Mouse (Mus musculus): ENCODE measurements around the gene Rps18.
A peak's percentile ranks its signal among the peaks of the same experiment; 100 is the strongest.
"Not testable (repeated sequence)": the region's sequence is repeated elsewhere in the genome, so short reads cannot be mapped to it uniquely, and the experiment has no call there.

Gene Rps18

DNA sequence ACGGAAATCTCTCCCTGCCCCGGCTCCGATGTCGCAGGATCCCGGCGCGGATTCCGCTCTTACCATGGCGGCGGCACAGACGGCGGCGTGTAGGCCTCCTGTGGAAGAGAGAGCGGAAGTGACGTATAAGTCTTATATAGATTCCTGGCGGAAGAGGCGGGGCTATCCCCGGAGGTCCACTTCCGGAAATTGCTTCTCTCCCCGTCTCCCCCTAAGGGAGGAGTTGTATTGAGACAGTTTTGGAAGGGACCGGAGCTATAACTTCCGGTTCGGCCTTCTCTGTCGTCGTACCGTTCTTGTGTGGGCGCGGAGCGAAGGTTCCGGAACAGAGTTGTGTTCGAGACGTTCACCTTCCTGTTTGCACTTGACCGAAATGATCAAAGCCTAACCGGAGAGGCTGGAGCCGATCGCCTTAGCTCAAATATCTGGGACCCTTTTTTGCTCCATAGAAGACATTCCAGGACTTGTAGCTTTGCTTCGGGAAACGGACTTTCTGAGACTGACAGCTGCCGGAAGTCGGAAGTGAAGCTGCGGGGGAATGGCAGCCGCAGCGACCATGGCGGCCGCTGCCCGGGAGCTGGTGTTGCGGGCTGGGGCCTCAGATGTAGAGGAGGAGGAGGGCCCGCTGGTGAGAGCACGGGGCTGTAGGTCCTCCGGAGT lies at the start of gene Rps18, which contains the start of gene Vps52:
Rps18 (minus strand) TSS at position 447 of the 660 bp plus-strand sequence.
Vps52 (plus strand) TSS at position 258 of the 660 bp plus-strand sequence.
- peak; percentile 93 for DNase-seq (ENCODE audit: extremely low spot score, low spot score)

- peak; percentile 76 for DNase-seq (ENCODE audit: extremely low spot score, low spot score)
Observed at GRCm38 (mm10) chr17:34003426-34003825, 47.6 kb upstream of the Rps18 start.

DNA sequence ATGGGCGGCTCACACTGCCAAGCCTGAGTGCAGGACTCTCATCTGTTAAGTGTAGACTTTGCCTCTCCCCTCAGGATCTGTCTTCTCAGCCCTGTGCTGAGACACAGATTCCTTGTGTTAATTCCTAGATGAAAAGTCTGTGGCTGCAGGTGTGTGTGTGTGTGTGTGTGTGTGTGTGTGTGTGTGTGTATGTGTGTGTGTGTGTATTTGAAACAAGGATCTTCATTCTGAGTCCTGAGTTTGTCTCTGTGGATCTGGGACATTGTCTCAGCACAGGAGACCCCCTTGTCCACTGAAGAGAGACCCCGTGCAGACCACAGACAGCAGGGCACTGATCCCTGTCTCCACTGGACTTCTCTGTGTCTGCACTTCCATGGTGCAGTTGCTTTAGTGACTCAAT lies 45.0 kb upstream of the Rps18 start:
- DNase-seq (ENCODE audit: extremely low spot score, low spot score) = not testable (repeated sequence)

DNA sequence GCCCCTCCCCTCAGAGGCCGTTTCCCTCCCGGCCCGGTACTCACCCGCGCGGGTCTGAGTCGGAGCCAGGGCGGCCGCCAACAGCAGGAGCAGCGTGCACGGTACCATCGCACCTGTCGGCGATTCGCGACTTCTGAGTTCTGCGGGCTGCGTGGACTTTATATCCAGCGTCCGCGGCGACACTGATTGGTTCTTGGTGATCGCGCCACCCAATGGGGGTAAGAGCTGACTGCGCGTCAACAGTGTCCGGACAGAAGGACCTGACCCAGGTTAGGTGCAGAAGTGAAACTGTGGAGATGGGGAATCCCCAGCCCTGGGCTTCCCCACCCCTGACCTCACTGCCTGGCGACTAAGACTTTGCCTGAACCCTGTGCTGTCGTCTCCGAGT lies 44.3 kb upstream of the Rps18 start, which contains the start of gene H2-K1:
H2-K1 (minus strand) TSS at position 198 of the 388 bp plus-strand sequence.
- no peak for DNase-seq (ENCODE audit: extremely low spot score, low spot score)

DNA sequence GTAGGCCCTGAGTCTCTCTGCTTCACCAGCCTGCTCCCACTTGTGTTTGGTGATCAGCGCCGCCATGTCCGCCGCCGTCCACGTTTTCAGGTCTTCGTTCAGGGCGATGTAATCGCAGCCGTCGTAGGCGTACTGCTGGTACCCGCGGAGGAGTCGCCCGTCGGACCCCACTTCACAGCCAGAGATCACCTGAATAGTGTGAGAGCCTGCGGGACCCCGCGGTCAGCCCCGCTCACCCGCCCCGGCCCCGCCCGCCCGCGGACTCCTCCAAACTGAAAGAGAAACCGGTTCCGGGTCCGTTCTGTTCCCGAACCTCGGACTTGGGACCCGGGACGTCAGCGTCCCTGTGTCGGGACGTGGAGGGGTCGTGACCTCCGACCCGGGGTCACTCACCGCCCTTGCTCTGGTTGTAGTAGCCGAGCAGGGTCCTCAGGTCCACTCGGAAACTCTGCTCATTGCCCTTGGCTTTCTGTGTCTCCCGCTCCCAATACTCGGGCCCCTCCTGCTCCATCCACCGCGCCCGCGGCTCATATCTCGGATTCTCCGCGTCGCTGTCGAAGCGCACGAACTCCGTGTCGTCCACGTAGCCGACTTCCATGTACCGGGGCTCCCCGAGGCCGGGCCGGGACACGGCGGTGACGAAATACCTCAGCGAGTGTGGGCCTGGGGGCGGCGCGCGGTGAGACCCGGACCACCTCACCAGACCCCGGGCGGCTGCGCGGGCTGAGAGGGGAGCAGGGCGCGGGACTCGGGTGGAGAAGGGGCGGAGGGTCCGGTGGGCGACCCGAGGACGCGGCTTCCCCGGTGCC lies 43.7 kb upstream of the Rps18 start:
- peak; percentile 59 for DNase-seq (ENCODE audit: extremely low spot score, low spot score)

DNA sequence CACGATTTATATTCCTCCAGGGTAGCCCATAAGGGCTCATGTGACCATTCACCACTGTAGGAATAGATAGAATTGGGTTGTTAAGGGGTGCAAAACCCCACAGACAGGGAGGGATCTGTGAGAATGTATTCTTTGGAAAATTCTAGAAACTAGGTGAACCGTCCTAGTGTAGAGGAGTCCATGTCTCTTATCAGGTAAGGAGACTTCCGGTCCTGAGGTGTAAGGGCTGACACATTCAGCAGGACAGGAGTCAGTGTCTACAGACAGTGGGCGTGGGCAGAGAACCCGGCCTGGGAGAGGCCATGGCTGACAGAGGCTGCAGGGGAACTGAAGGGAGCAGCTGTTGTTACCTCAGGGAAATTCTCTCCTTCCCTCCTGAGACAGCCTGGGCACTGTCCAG lies 42.9 kb upstream of the Rps18 start:
- DNase-seq (ENCODE audit: extremely low spot score, low spot score) = not testable (repeated sequence)

- not testable (repeated sequence) for DNase-seq (ENCODE audit: extremely low spot score, low spot score)
Observed at GRCm38 (mm10) chr17:33997025-33997424, 41.2 kb upstream of the Rps18 start.

DNA sequence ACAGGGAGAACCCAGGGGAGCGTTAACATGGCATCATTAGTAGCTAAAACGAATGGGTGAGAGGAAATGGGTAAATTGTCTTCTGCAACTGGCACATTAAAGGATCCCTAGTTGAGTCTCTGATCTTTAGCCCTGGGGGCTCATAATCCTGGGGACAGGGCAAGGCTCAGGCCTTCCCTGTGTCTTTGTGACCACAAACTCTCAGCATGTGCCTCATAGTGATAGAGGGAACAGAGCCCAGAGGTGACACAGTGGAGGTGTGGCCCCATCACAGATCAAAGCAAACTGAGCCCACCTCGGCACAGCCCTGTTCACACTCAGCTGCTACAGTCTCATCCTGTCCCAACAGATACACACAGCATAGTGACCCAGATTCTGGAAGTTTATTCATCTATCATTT lies 39.9 kb upstream of the Rps18 start:
- no peak for DNase-seq (ENCODE audit: extremely low spot score, low spot score)

- DNase-seq (ENCODE audit: extremely low spot score, low spot score) = no peak
Observed at GRCm38 (mm10) chr17:33994959-33995358, 39.2 kb upstream of the Rps18 start.

DNA sequence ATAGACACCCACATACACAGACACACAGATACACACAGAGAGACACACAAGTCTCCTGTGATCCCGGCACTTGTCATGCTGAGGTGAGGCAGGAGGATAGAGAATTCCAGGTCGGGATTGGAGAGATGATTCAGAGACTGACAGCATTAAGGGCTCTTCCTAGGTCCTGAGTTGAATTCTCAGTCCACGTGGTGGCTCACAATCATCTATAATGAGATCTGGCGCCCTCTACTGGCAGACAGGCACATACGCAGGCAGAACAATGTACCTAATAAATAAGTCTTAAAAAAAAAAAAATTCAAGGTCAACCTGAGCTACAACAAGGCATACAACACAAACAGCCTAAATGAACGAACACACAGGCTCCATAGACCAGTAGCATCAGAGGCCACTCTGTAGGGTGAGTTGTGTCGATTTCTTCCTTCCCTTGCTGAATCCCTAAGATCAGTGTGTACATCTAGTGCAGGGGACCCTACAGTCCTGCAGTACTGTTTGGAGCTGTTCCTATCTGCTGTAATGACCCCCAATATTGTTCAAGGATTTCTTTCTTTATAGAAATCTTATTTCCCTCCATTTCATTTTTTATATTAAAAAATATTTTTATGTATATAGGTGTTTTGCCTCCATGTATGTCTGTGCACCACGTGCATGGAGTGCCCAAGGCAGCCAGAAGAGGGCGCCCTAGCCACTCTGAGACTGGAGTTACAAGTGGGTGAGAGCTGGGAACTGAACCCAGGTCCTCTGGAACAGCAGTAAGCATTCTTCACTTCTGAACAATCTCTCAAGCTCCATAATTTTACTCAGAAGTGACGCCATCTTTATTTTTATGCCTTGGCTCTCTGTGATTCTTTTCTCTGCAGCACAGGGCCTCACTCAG lies 36.2 kb upstream of the Rps18 start:
- DNase-seq (ENCODE audit: extremely low spot score, low spot score) = peak; percentile 61

- DNase-seq (ENCODE audit: extremely low spot score, low spot score) = peak; percentile 62
Observed at GRCm38 (mm10) chr17:33982136-33982535, 26.3 kb upstream of the Rps18 start.

GRCm38 (mm10) chr17:33981192-33981909 lies 25.6 kb upstream of the Rps18 start:
- DNase-seq (ENCODE audit: extremely low spot score, low spot score) = peak; percentile 86

GRCm38 (mm10) chr17:33980181-33981035 lies 24.6 kb upstream of the Rps18 start:
- DNase-seq (ENCODE audit: extremely low spot score, low spot score) = no peak

DNA sequence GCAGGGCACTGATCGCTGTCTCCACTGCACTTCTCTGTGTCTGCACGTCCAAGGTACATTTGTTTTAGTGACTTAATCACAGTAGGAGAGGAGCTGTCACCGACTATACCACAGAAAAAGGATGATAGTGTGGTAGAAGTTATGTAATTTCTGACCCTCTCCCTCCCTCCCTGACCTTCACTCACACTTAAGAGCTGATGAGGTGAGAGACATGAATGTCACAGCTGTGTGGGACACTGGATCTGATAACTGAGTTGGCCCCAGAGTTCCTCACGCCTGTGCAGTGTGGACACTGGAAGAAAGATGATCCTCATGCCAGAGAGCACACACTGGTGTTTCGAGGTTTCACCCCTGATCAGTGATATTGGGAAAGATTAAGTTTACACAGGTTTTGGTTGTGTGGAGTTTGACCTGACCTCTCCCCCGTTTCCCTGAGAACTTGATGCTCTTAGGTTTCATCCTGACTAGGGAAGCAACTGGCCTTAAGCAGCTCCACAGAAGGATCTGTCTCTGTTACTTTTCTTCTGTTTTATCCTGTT lies 23.8 kb upstream of the Rps18 start:
- DNase-seq (ENCODE audit: extremely low spot score, low spot score) = no peak

GRCm38 (mm10) chr17:33978631-33979031 lies 22.8 kb upstream of the Rps18 start:
- no peak for DNase-seq (ENCODE audit: extremely low spot score, low spot score)

DNA sequence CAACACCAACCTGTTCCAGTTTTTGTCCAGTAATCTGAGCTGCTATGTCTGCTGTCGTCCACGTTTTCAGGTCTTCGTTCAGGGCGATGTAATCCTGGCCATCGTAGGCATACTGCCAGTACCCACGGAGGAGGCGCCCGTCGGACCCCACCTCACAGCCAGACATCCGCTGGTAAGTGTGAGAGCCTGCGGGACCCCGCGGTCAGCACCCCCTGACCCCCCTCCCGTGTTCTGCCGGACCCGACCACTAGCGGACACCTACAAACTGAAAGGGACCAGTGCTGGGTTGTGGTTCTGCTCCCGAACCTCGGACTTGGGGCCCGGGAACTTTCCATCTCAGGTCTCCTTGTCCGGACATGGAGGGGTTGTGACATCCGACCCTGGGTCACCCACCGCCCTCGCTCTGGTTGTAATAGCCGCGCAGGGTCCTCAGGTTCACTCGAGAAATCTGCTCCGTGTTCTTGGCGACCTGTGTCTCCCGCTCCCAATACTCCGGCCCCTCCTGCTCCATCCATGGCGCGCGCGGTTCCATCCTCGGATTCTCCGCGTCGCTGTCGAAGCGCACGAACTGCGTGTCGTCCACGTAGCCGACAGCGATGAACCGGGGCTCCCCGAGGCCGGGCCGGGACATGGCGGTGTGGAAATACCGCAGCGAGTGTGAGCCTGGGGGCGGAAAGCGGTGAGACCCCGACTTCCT lies 22.2 kb upstream of the Rps18 start:
- peak; percentile 41 for DNase-seq (ENCODE audit: extremely low spot score, low spot score)

DNA sequence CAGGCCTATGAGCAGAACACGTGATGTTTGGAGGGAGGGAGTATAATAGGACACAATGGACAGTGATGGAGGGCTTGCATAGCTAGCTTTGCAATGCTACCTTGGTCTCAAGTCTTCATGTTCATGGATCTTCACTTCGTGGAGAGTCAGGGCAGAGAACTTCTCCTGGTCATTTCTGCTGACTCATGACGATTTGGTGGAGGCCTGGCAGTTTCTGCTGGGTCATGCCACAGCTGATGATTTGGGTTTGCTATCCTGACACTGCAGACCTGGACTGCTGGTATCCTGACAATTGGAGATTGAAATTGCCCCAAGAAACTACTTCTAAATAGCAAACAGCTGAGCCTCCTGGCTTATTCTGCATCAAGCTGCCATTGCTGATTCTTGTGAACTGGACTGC lies 17.8 kb upstream of the Rps18 start:
- DNase-seq (ENCODE audit: extremely low spot score, low spot score) = no peak

DNA sequence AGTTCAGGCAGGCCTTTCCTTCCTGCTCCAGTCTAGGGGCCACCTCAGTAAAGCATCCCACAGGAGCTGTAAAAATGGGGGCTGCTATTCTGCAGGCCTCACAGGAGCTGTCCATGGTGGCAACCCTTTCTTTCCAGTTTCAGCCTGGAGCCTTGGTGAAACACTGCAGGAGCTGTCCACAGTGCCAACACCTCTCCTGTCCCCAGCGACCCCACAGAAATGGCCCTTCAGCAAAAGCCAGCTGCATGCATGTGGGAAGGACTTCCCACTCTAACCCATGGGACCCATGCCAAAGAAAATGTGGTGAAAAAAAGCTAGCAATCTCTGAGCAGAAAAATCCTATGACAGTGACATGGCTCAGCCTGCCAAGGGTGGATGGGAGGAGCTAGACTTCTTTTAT lies 16.9 kb upstream of the Rps18 start:
- peak; percentile 50 for DNase-seq (ENCODE audit: extremely low spot score, low spot score)

GRCm38 (mm10) chr17:33969394-33969793 lies 13.6 kb upstream of the Rps18 start:
- no peak for DNase-seq (ENCODE audit: extremely low spot score, low spot score)

All from neural tube, embryonic 10.5 days (tissue).